In genomic region chr8:105266775-105267174, GRCm38 (mm10) we compare ENCODE assay signal across 12 mouse cellular contexts. TPM values are rescaled to one million over a fixed set of nuclear protein-coding genes. Genes with fewer than 3 reads are reported as not detected.
DNase-seq lines count a peak whose midpoint lies in the region; ATAC-seq and TF ChIP-seq lines count a peak whose summit lies in the region.
"Had no signal": no experiment of that assay in that cellular context is flagged by ENCODE, and none has a peak within 500 bp of the region (broad histone marks: within the 10 kb centered on the region; RNA-seq: fewer than 3 reads in every experiment).

No protein-coding gene starts in this region.

- no peak for TF ChIP-seq EP300 in liver, postnatal 0 days (IDR thresholded peaks at IDR 0.05; ENCODE audit: low read depth)
- peak; percentile 51; the same call in 1 of the 2 replicates for TF ChIP-seq EP300 in CH12.LX (IDR thresholded peaks at IDR 0.05; ENCODE audit: low read length)

- no peak for TF ChIP-seq RAD21 in CH12.LX (IDR thresholded peaks at IDR 0.05; ENCODE audit: low read depth, low read length)

- no peaks in the 10 kb centered on the region for H3K36me3 ChIP-seq in liver, postnatal 0 days (replicated peaks; ENCODE audit: insufficient read depth, low read length)
- H3K36me3 ChIP-seq in liver, embryonic 12.5 days: no peaks in the 10 kb centered on the region
- peaks cover 22 to 40% of the 10 kb centered on the region in 2 experiments for H3K36me3 ChIP-seq in CH12.LX (replicated peaks in 1 of 2; ENCODE audit: control insufficient read depth in 1 of 2, insufficient read depth in 1 of 2, low read length in 1 of 2)
- no peaks in the 10 kb centered on the region for H3K36me3 ChIP-seq in limb, embryonic 10.5 days
- H3K36me3 ChIP-seq in kidney, embryonic 14.5 days (ENCODE audit: control insufficient read depth, insufficient read depth, low read length): no peaks in the 10 kb centered on the region
- H3K36me3 ChIP-seq: heart, embryonic 13.5 days; hindbrain, embryonic 12.5 days; midbrain, embryonic 13.5 days had no signal

- peaks cover 51% of the 10 kb centered on the region for H3K27me3 ChIP-seq in liver, postnatal 0 days (ENCODE audit: insufficient read depth, low read length)
- peaks cover 85% of the 10 kb centered on the region for H3K27me3 ChIP-seq in liver, embryonic 12.5 days (replicated peaks)
- H3K27me3 ChIP-seq in CH12.LX (replicated peaks): no peaks in the 10 kb centered on the region
- H3K27me3 ChIP-seq in limb, embryonic 10.5 days (ENCODE audit: low read depth, poor library complexity, severe bottlenecking): peaks cover 100% of the 10 kb centered on the region
- peaks cover 70% of the 10 kb centered on the region for H3K27me3 ChIP-seq in kidney, embryonic 14.5 days (ENCODE audit: control insufficient read depth, insufficient read depth, low read length)

- WGBS in liver, postnatal 0 days (ENCODE audit: insufficient replicate concordance): 43% methylated on average over 13 of the region's 13 CpGs
- 19% methylated on average over 13 of the region's 13 CpGs for WGBS in liver, embryonic 12.5 days (ENCODE audit: insufficient replicate concordance)
- WGBS in limb, embryonic 10.5 days: 7% methylated on average over 13 of the region's 13 CpGs
- 13% methylated on average over 13 of the region's 13 CpGs for WGBS in kidney, embryonic 14.5 days

- no peak overlapping the region for H3K4me2 ChIP-seq in liver, postnatal 0 days (ENCODE audit: low read depth, low read length)
- no peak overlapping the region for H3K4me2 ChIP-seq in liver, embryonic 12.5 days
- no peak overlapping the region for H3K4me2 ChIP-seq in CH12.LX (ENCODE audit: insufficient read depth, low read depth, poor library complexity, severe bottlenecking)
- H3K4me2 ChIP-seq in kidney, embryonic 14.5 days (replicated peaks; ENCODE audit: low read depth, low read length): no peak overlapping the region
- H3K4me2 ChIP-seq: heart, embryonic 13.5 days; hindbrain, embryonic 12.5 days; midbrain, embryonic 13.5 days had no signal

- no peak for TF ChIP-seq CTCF in liver, postnatal 0 days (IDR thresholded peaks at IDR 0.05; ENCODE audit: low read depth)
- TF ChIP-seq CTCF in CH12.LX (conservative IDR thresholded peaks at IDR 0.05 in 1 of 2, IDR thresholded peaks at IDR 0.05 in 1 of 2; ENCODE audit: low read depth in 2 of 2, low read length in 2 of 2): no peak

- dilution Hi-C loops in CH12.LX (cut with MboI; ENCODE audit: extremely low pct_ligation_motif_present, extremely low pct_unique_long_range_greater_than_20kb, low sequenced_read_pairs): no loop called here

- H3K9me3 ChIP-seq in liver, postnatal 0 days (ENCODE audit: low read length): no peaks in the 10 kb centered on the region
- H3K9me3 ChIP-seq in liver, embryonic 12.5 days (replicated peaks): 0 out of 2 replicates have a peak, but pooled peaks cover 3% of the 10 kb centered on the region
- H3K9me3 ChIP-seq in CH12.LX (replicated peaks; ENCODE audit: low read length): peaks cover 19% of the 10 kb centered on the region
- H3K9me3 ChIP-seq in limb, embryonic 10.5 days (replicated peaks): 0 out of 2 replicates have a peak, but pooled peaks cover 2% of the 10 kb centered on the region
- H3K9me3 ChIP-seq in kidney, embryonic 14.5 days (ENCODE audit: control insufficient read depth, low read length): peaks cover 4% of the 10 kb centered on the region; the same call in 1 of the 2 replicates
- H3K9me3 ChIP-seq: hindbrain, embryonic 12.5 days; midbrain, embryonic 13.5 days had no signal

- peak; percentile 49 for DNase-seq in liver, postnatal 0 days
- peak; percentile 90 for DNase-seq in CH12.LX (ENCODE audit: extremely low read depth)
- no peak for DNase-seq in limb, embryonic 10.5 days (ENCODE audit: low spot score)
- peak; percentile 40 for DNase-seq in thymus, postnatal 25 days
- DNase-seq in right cerebral cortex, postnatal 25 days: no peak
- DNase-seq: adrenal gland, adult 2 months; lung, postnatal 10 days had no signal

- H3K27ac ChIP-seq in liver, postnatal 0 days (ENCODE audit: low read depth): no peak overlapping the region
- no peak overlapping the region for H3K27ac ChIP-seq in liver, embryonic 12.5 days
- H3K27ac ChIP-seq in CH12.LX (ENCODE audit: insufficient read depth, low read depth): no peak overlapping the region
- H3K27ac ChIP-seq in limb, embryonic 10.5 days: no peak overlapping the region
- H3K27ac ChIP-seq in kidney, embryonic 14.5 days (ENCODE audit: low read depth, low read length): no peak overlapping the region
- H3K27ac ChIP-seq: heart, embryonic 13.5 days; hindbrain, embryonic 12.5 days; midbrain, embryonic 13.5 days had no signal

- H3K4me3 ChIP-seq in liver, postnatal 0 days (ENCODE audit: low read depth, low read length): no peak overlapping the region
- no peak overlapping the region for H3K4me3 ChIP-seq in liver, embryonic 12.5 days
- H3K4me3 ChIP-seq in CH12.LX (replicated peaks in 1 of 3; ENCODE audit: low read depth in 2 of 3, low read length in 2 of 3, poor library complexity in 1 of 3): peak overlapping the region in 1 of 3 experiments; percentile 1
- H3K4me3 ChIP-seq in limb, embryonic 10.5 days: peak overlapping the region; percentile 6; the same call in 1 of the 2 replicates
- H3K4me3 ChIP-seq in kidney, embryonic 14.5 days (ENCODE audit: low read length): no peak overlapping the region
- H3K4me3 ChIP-seq: heart, embryonic 13.5 days; hindbrain, embryonic 12.5 days; midbrain, embryonic 13.5 days had no signal

- H3K4me1 ChIP-seq in liver, postnatal 0 days (ENCODE audit: insufficient read depth): peaks cover 38% of the 10 kb centered on the region
- peaks cover 58% of the 10 kb centered on the region for H3K4me1 ChIP-seq in liver, embryonic 12.5 days
- peaks cover 0 to 24% of the 10 kb centered on the region in 2 experiments; a peak in 2 of 4 replicates for H3K4me1 ChIP-seq in CH12.LX (ENCODE audit: control insufficient read depth in 1 of 2, insufficient read depth in 2 of 2)
- peaks cover 58% of the 10 kb centered on the region for H3K4me1 ChIP-seq in limb, embryonic 10.5 days
- peaks cover 23% of the 10 kb centered on the region for H3K4me1 ChIP-seq in kidney, embryonic 14.5 days (ENCODE audit: control insufficient read depth, insufficient read depth, low read length)

- H3K79me2 ChIP-seq in CH12.LX (replicated peaks; ENCODE audit: control insufficient read depth, extremely low read depth, insufficient read depth, poor library complexity, severe bottlenecking): no peaks in the 10 kb centered on the region

- in situ Hi-C loops in CH12.LX (cut with MboI; ENCODE audit: low pct_ligation_motif_present, low pct_unique_long_range_greater_than_20kb, low sequenced_read_pairs): no loop called here

- no peak for TF ChIP-seq POLR2A in CH12.LX (IDR thresholded peaks at IDR 0.05; ENCODE audit: low read depth, low read length)

- no peak overlapping the region for H3K9ac ChIP-seq in liver, postnatal 0 days (replicated peaks)
- no peak overlapping the region for H3K9ac ChIP-seq in liver, embryonic 12.5 days
- no peak overlapping the region for H3K9ac ChIP-seq in CH12.LX (ENCODE audit: insufficient read depth, low read depth)
- H3K9ac ChIP-seq in kidney, embryonic 14.5 days (ENCODE audit: low read depth, low read length): no peak overlapping the region
- H3K9ac ChIP-seq: heart, embryonic 13.5 days; hindbrain, embryonic 12.5 days; midbrain, embryonic 13.5 days had no signal

- ATAC-seq in liver, postnatal 0 days: no peak
- ATAC-seq in liver, embryonic 12.5 days: no peak
- no peak for ATAC-seq in kidney, embryonic 14.5 days (ENCODE audit: low FRiP score, low TSS enrichment)
- ATAC-seq: midbrain, embryonic 13.5 days had no signal

RNA-seq across cellular contexts. Expression of gene Fbxl8, which starts 2.3 kb away (rescaled TPM):
- 0.95 and 1.2 TPM in 2 replicates for polyA plus RNA-seq in liver, postnatal 0 days (2015; fragmentation: Nextera tagmentation; extraction: Ambion mirVana)
- 1.2 and 1.5 TPM in 2 replicates for polyA plus RNA-seq in liver, embryonic 12.5 days (2016; fragmentation: Nextera tagmentation; extraction: Ambion mirVana)
- 8.6 and 10.5 TPM in 2 replicates for total RNA-seq in CH12.LX (2012; rRNA removed)
- 4.6 and 5.2 TPM in 2 replicates for total RNA-seq in CH12.LX (2014; rRNA removed)
- 5.4 and 5.9 TPM in 2 replicates for polyA plus RNA-seq in CH12.LX (2012; ENCODE audit: insufficient read length, low read depth)
- polyA plus RNA-seq in limb, embryonic 10.5 days (2016; fragmentation: Nextera tagmentation; extraction: Ambion mirVana): 0.81 and 1.1 TPM in 2 replicates
- 1.5 and 1.9 TPM in 2 replicates for polyA plus RNA-seq in kidney, embryonic 14.5 days (2014; fragmentation: Nextera tagmentation; extraction: Ambion mirVana)

RNA-seq across cellular contexts. Expression of gene Tradd, which starts 2.4 kb away (rescaled TPM):
- 14.3 and 15.1 TPM in 2 replicates for polyA plus RNA-seq in liver, postnatal 0 days (2015; fragmentation: Nextera tagmentation; extraction: Ambion mirVana)
- 17.7 and 18.3 TPM in 2 replicates for polyA plus RNA-seq in liver, embryonic 12.5 days (2016; fragmentation: Nextera tagmentation; extraction: Ambion mirVana)
- total RNA-seq in CH12.LX (2012; rRNA removed) (30.8 and 31.0 TPM in 2 replicates), CH12.LX (2014; rRNA removed) (20.4 and 20.7 TPM in 2 replicates)
- polyA plus RNA-seq in CH12.LX (2012; ENCODE audit: insufficient read length, low read depth): 18.6 and 24.3 TPM in 2 replicates
- 11.4 and 12.1 TPM in 2 replicates for polyA plus RNA-seq in limb, embryonic 10.5 days (2016; fragmentation: Nextera tagmentation; extraction: Ambion mirVana)
- polyA plus RNA-seq in kidney, embryonic 14.5 days (2014; fragmentation: Nextera tagmentation; extraction: Ambion mirVana): 13.1 and 15.7 TPM in 2 replicates

RNA-seq across cellular contexts. Expression of gene Hsf4, which starts 2.8 kb away (rescaled TPM):
- not detected in 2 replicates for polyA plus RNA-seq in liver, postnatal 0 days (2015; fragmentation: Nextera tagmentation; extraction: Ambion mirVana)
- polyA plus RNA-seq in liver, embryonic 12.5 days (2016; fragmentation: Nextera tagmentation; extraction: Ambion mirVana): not detected in 2 replicates
- total RNA-seq in CH12.LX (2012; rRNA removed): 0.08 TPM in 1 of 2 replicates, not detected in the other
- not detected in 2 replicates for total RNA-seq in CH12.LX (2014; rRNA removed)
- not detected in 2 replicates for polyA plus RNA-seq in CH12.LX (2012; ENCODE audit: insufficient read length, low read depth)
- 0.10 TPM in 1 of 2 replicates, not detected in the other for polyA plus RNA-seq in limb, embryonic 10.5 days (2016; fragmentation: Nextera tagmentation; extraction: Ambion mirVana)
- polyA plus RNA-seq in kidney, embryonic 14.5 days (2014; fragmentation: Nextera tagmentation; extraction: Ambion mirVana): not detected in 2 replicates
- polyA plus RNA-seq: heart, embryonic 13.5 days; hindbrain, embryonic 12.5 days had no signal

RNA-seq across cellular contexts. Expression of gene Nol3, which starts 9.2 kb away (rescaled TPM):
- polyA plus RNA-seq in liver, postnatal 0 days (2015; fragmentation: Nextera tagmentation; extraction: Ambion mirVana): 0.05 and 0.24 TPM in 2 replicates
- 0.12 and 0.18 TPM in 2 replicates for polyA plus RNA-seq in liver, embryonic 12.5 days (2016; fragmentation: Nextera tagmentation; extraction: Ambion mirVana)
- total RNA-seq in CH12.LX (2012; rRNA removed) (0.34 and 0.42 TPM in 2 replicates), CH12.LX (2014; rRNA removed) (not detected in 2 replicates)
- polyA plus RNA-seq in CH12.LX (2012; ENCODE audit: insufficient read length, low read depth): 0.31 TPM in 1 of 2 replicates, not detected in the other
- 0.40 and 0.45 TPM in 2 replicates for polyA plus RNA-seq in limb, embryonic 10.5 days (2016; fragmentation: Nextera tagmentation; extraction: Ambion mirVana)
- 0.85 and 1.1 TPM in 2 replicates for polyA plus RNA-seq in kidney, embryonic 14.5 days (2014; fragmentation: Nextera tagmentation; extraction: Ambion mirVana)

RNA-seq across cellular contexts. Expression of gene B3gnt9, which starts 11.8 kb away (rescaled TPM):
- polyA plus RNA-seq in liver, postnatal 0 days (2015; fragmentation: Nextera tagmentation; extraction: Ambion mirVana): 1.6 and 2.0 TPM in 2 replicates
- 3.5 and 3.6 TPM in 2 replicates for polyA plus RNA-seq in liver, embryonic 12.5 days (2016; fragmentation: Nextera tagmentation; extraction: Ambion mirVana)
- total RNA-seq in CH12.LX (2012; rRNA removed) (4.0 and 4.1 TPM in 2 replicates), CH12.LX (2014; rRNA removed) (0.66 and 0.78 TPM in 2 replicates)
- polyA plus RNA-seq in CH12.LX (2012; ENCODE audit: insufficient read length, low read depth): 0.57 and 0.91 TPM in 2 replicates
- 1.4 and 1.7 TPM in 2 replicates for polyA plus RNA-seq in limb, embryonic 10.5 days (2016; fragmentation: Nextera tagmentation; extraction: Ambion mirVana)
- polyA plus RNA-seq in kidney, embryonic 14.5 days (2014; fragmentation: Nextera tagmentation; extraction: Ambion mirVana): 6.9 and 7.3 TPM in 2 replicates

Comparison
In these comparisons a context has a peak if more than half of its experiments do, and no peak if none do; other contexts are left out.
1. DNase-seq: peak in liver, postnatal 0 days (single experiment), CH12.LX (single experiment) and thymus, postnatal 25 days (single experiment); none in limb, embryonic 10.5 days (single experiment) and right cerebral cortex, postnatal 25 days (single experiment).